Mouse (Mus musculus) cerebellum, postnatal 4 days (tissue): ENCODE data around the gene Pin1.
"Not testable (repeated sequence)": the region's sequence is repeated elsewhere in the genome, so short reads cannot be mapped to it uniquely, and the experiment has no call there.

ENCODE experiments used
- DNase-seq, 2 experiments: peaks; one replicate each; pipeline ENCODE4 v3.0.0; 2022; ENCODE audit warnings: low spot score in 2 of 2, mixed read lengths in 1 of 2

The Pin1 gene

GRCm38 (mm10) chr9:20657546-20657945 is 5.7 kb downstream of the Pin1 start:
- no peak for DNase-seq

DNA sequence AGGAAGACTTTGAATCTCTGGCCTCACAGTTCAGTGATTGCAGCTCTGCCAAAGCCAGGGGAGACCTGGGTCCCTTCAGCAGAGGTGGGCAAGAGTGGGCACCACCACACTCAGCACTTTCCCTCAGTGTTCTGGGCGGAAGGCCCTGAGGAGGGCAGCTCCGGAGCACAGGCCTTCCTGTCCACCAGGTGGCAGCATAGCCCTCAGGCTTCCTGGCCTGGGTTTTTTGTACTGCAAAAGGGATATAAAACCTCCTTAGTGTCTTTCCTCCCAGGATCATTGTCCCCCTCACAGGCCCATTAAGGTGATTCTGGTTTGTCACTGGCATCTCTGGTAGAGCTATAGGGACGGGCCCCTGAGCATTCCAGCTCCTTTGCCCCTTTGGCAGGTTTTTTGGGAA is 10.4 kb downstream of the Pin1 start:
- peak; percentile 66 to 81 for DNase-seq

DNA sequence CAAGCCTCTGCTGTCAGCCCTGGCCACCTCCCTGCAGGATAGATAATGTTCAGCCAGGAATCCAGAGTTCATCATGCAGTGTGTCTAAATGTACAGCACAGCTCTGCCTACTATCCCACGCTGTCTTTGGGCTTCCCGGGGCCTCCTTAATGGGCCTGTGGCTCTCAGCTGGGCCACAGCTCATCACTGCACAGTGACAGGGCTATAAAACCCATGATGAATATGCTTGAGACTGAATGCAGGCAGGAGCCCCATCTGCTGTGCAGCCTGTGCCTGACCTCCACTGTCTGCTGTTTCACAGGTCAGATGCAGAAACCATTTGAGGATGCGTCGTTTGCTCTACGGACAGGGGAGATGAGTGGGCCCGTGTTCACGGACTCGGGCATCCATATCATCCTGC is 11.0 kb downstream of the Pin1 start:
- no peak for DNase-seq

DNA sequence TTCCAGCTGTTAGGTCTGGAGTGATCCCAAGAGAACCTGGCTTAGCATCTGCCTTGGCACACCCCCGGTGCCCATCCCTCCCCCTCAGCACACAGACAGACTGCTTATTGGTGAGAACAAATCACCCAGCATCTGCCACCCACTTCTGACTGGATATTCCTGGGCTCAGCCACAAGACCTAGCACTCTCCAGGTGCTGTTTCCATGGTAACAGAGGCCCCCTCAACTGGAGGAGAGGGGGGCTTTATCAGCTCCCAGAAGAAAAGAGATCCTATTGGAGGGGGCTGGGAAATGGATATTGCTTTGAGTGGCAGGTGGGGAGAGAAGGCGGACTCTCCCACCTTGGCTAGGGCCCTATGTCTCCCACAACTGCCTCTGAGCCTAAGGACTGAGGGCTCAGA is 12.1 kb downstream of the Pin1 start:
- no peak for DNase-seq

GRCm38 (mm10) chr9:20664366-20664765 is 12.5 kb downstream of the Pin1 start:
- DNase-seq = no peak

GRCm38 (mm10) chr9:20664982-20665637 is 13.2 kb downstream of the Pin1 start:
- DNase-seq = no peak

DNA sequence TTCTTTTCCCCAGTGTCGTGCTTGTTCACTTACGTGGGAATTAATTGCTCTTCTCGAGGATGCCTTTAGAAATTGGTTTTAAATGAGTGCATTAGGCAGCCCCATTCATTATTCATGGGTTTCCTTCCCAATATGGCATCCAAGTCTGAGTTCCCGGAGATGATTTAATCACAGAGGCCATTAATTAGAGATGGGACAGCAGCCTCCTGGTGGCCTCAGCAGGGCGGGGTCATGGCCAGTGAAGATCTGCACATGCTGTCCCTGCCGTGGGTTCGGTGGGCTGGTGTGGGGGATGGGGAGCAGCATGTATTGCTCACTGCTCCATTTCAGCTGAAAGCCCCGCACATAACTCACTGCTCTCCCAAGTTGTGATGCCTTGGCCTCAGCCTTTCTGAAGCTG is 14.0 kb downstream of the Pin1 start:
- DNase-seq = no peak

- DNase-seq = no peak
Observed at GRCm38 (mm10) chr9:20666510-20667034, 14.7 kb downstream of the Pin1 start.

DNA sequence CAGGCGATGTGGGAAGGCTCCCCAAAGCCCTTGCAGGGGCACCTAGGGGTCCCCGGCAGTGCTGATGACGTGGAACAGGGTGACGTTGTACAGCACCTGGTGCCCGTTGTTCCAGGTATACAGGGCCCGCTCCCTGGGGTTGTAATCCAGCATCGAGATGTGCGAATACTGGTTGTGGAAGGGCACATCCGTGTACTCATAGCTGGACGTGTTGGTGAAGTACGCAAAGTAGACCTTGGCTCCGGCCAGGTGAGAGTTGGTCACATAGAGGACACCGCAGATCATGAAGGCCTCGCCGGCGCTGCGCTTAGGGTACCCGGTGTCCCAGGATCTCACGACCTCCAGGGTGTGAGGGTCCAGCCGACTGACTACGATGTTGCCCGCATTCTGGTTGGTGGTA is 16.2 kb downstream of the Pin1 start:
- DNase-seq = no peak

DNA sequence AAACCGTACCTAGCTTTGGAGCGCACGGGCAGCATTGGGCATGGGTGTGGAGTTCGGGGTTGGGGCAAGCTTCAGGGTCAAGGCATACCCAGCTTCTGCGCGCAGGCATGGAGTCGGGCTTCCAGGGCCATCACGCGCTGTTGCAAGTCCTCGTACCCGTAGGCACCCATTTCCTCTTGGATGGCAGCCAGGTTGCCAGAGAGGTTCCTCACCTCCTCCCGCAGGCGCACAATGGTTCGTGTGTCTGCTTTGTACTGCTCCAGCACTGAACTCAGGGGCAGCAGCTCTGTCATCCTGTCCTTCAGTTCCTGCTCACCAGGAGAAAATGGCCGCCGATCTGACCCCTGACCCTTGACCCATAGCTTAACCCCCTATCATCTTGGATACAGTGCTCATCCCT is 20.2 kb downstream of the Pin1 start:
- DNase-seq = no peak

DNA sequence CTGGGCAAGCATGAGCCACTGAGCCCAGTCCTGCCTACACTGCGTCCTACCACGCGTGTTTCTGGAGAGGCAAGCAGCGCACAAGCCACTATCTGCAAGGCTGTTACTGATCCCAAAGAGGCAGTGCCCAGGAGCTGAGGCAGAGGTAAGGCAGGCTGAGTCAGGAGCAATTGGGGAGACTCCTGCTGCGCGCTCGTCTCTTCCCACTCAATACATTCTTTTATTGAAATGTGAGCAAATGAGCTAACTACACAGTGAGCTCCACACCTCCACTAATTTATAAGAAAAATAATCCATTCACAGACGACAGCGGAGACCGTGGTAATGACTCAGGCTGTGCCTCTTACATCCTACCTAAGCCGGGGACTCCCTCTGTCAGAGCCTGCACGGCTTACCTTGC is 26.0 kb downstream of the Pin1 start:
- DNase-seq = no peak

- no peak for DNase-seq
Observed at GRCm38 (mm10) chr9:20680378-20680958, 28.6 kb downstream of the Pin1 start.

DNA sequence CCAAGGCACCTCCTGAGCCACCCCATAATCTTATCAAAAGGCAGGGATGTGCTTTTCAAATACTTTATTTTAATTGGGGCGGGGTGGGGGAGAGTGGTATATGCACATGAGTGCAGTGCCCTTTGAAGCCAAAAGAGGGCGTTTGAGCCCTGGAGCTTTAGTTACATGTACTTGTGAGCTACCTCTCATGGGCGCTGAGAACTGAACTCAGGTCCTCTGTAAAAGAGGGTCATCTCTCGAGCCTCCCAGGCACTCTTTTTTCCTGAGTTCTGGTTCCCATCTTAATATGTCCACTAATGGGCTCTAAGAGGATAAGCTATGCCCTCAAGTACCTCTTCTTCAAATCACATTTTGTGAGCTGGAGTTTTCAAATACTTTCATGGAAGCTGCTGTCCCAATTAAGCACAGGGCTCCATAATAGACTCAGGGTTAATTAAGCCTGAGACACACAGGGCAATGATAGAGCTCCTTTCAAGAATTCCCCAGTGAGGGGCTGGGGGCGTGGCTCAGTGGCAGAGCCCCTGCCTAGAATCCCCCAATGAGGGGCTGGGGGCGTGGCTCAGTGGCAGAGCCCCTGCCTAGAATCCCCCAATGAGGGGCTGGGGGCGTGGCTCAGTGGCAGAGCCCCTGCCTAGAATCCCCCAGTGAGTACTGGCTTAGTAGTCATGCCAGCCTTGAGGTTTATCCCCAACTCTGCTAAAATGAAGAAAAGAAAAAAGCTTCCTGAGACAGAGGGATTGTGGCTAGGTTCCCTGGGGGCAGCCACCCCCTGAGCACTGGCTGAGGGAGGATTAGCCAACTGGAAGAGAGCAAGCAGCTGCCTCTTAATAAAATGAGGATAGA is 29.9 kb downstream of the Pin1 start:
- no peak for DNase-seq

GRCm38 (mm10) chr9:20682389-20682722 is 30.5 kb downstream of the Pin1 start:
- no peak for DNase-seq

GRCm38 (mm10) chr9:20685081-20685861 is 33.4 kb downstream of the Pin1 start:
- DNase-seq = no peak

GRCm38 (mm10) chr9:20689403-20689802 is 37.5 kb downstream of the Pin1 start:
- DNase-seq = no peak

DNA sequence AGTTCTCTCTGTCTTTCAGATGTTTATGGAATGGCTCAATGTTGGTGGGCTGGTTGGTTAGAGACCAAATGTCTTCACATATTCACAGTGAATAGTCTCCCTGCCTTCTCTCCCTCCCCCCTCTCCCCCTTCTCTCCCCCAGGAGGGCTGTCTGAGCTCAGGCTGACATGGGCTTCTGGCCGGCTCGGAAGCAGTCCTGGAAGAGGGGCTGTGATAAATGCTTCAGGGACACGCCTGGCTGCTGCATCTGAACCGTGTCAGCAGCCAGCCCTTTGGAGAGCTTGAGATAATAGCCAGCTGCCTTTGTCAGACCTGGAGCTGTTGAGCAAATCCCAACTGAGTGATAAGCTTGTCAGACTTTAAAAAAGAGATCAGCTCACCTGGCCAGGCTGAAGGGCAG is 38.0 kb downstream of the Pin1 start:
- no peak for DNase-seq

DNA sequence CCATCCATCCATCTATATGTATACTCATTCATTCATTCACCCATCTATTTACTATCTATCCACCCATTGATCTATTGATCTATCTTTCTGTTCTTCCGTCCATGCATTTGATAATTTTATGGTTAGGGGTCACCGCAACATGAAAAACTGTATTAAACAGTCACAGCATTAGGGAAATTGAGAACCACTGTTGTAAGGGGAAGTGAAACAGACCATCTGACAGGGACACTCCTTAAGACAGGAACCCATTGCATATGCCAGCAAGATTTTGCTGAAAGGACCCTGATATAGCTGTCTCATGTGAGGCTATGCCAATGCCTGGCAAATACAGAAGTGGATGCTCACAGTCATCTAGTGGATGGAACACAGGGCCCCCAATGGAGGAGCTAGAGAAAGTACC is 38.6 kb downstream of the Pin1 start:
- not testable (repeated sequence) for DNase-seq

DNA sequence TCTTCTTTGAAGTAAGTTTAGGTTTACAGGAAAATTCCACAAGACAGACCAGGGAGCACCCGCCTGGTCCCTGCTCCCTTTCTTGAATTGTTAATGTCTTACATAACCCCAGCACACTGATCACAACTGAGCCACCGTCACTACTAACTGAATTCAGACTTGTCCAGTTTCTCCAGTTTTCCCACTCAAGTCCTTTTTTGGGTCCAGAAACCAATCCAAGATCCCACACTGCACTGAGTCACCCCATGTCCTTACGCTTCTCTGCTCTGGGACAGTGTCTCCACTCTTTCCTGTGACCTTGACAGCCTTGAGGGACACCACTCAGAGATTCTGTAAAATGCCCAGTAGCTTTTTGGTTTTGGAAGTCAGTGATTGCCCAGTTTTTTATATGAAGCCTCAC is 41.0 kb downstream of the Pin1 start:
- no peak for DNase-seq

GRCm38 (mm10) chr9:20694721-20695235 is 42.9 kb downstream of the Pin1 start:
- no peak for DNase-seq

DNA sequence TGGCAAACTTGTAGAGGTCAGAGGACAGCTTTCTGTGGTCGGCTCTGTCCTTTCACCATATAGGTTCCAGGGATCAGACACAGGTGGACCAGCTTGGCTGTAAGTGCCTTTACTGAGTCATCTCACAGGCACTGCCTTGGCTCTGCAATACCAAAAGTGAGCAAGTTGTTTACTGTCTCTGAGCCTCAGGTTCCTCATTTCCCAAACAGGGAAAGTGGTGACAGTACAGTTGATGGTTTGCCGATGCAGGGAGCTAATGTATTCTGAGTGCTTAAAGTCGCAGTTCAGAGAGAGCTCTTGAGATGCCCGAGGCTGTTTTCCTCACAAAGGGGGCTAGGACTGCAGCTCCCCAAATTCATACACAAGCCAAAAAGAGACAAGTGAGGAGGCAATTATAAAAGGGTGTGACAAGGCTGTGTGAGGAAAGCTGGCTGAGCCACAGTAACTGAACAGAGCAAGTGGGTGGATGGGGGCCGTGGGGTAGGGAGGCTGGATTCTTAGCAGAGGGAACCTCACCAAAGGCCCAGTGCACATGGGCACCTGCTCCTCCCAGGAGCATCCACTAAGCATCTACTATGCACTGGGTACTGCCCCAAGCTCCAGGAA is 44.3 kb downstream of the Pin1 start:
- DNase-seq = no peak
